Mouse (Mus musculus) heart, postnatal 25 days (tissue): ENCODE results near the gene Psap. TPM values are rescaled to one million over a fixed set of nuclear protein-coding genes. Genes with fewer than 3 reads are reported as not detected.

Source experiments
- DNase-seq: peaks from one replicate; pipeline ENCODE4 v3.0.0; 2022; ENCODE audit warnings: low spot score
- intact Hi-C: fragments of 180-260 bp; cut with DNase I; formaldehyde crosslinking; loops from one replicate; pipeline ENCODE4 v1.15.1; 2025
- total RNA-seq, 2 experiments: library from RNA; stranded (reverse); gene quantifications; 2 replicates each; pipeline ENCODE4 v1.2.3; 2021

Psap gene
- total RNA-seq, 2 experiments from 2014 or later, result 984 to 1,036 TPM

DNA sequence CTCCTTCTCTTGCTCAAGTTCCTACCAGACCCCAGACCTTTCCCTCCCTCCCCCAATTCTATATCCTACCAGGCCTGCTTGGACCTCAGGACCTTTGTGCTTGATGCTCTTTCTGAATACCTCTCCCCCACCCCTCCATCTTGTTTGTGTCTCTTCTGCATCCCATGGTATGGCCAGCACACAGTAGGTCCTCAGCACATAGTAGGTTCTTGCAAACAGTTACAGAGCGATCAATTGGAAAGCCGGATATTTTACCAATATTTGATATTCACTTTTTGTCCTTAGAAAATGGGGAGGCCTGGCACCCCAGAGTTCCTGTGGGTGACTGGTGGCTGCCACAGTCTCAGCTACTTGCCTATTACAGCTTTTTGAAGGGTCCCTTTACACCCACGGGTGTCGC is 57.6 kb downstream of the Psap start:
- no peak for DNase-seq
- intact Hi-C loops, result no loop called here

DNA sequence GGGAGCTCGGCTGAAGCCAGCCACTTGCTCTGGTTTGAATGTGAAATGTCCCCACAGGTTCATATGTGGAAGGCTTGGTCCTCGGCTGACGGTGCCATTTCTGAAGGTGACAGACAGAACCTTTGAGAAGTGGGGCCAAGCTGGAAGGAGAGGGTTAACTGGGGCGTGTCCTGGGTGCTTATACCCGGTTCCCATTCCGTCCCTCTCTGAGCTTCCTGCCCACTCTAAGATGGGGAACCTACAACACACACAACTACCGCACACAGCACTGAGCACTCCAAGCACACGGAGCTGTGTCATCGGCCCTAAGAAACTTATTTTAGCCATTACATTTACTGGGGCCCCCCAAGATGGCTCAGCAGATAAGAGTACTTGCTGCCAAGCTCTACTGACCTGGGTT is 64.1 kb downstream of the Psap start:
- intact Hi-C loops, result no loop called here
- DNase-seq, result no peak

DNA sequence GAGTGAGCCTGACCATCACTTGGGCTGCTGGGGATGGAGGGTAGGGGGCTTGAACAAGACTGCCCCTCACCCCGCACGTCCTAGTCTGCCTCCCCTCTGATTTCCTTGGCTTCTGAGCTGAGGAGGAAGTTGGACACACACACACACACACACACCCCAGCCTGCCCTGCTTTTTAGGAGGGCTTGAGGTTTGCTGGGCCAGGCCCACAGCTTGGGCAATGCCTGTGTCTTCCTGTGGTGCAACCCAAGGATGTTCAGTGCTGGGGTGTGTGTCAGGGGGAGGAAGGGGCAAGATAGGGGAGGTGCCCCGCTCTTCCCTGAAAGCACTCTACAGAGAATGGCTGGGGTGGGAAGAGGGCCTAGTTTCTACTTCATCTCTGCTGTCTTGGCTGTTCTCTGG is 66.7 kb downstream of the Psap start:
- DNase-seq, result no peak
- intact Hi-C loops, result no loop called here

DNA sequence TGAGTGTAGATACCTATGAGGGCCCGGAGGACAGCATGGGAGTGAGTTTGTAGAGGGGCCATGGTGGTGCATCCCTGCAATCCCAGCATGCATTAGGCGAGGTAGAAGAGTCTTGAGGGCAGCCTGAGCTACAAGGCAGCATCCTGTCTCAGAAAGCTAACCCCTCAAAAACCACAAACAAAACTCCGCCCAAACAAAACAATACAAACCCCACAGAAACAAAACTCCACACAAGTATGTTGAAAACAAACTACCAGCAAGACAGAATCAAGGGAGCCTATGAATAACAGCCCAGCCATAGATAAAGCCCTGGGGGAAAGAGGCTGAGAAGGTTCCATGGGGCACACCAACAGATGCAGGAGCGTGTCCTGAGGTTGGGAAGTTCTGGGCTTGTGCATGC is 68.6 kb downstream of the Psap start:
- intact Hi-C loops, result loop anchor here (2.0 to 5.0 kb wide), 2 partner anchors 29 to 61 kb away; no protein-coding TSS in a partner anchor
- DNase-seq, result no peak

DNA sequence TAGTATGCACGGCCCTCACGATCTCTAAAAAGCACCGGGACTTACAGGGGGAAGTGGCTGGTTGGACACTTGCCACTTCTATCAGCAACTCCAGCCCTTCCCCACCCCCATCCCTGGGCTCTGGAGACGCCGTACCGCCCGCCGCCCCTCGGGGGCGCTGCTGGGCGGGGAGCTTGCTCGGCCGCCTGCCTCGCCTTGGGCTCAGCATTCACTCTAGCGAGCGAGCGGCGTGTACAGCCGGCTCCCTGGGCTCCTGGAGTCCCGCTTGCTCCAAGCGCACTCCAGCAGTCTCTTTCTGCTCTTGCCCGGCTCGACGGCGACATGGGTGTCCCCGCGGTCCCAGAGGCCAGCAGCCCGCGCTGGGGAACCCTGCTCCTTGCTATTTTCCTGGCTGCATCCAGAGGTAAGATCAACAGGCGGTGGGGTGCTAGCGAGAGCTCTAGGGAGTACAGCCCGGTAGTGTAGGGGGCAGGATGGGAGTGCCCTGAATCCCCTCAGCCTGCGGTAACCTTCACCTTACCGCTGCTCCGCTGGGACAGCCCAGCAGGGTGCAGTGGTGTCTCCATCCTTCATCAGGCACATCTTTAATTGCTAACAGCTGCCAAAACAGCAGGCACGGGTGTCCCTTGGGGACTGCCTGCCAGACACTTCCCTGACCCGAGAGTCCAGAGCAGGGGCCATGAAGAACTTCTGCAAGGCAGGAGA is 69.4 kb downstream of the Psap start, which contains the start of gene Vsir:
Vsir (plus strand) TSS at position 151 of the 705 bp plus-strand sequence.
- DNase-seq, result peak; percentile 78
- intact Hi-C loops, result loop anchor here (2.0 to 5.0 kb wide), 2 partner anchors 28 to 60 kb away; no protein-coding TSS in a partner anchor

DNA sequence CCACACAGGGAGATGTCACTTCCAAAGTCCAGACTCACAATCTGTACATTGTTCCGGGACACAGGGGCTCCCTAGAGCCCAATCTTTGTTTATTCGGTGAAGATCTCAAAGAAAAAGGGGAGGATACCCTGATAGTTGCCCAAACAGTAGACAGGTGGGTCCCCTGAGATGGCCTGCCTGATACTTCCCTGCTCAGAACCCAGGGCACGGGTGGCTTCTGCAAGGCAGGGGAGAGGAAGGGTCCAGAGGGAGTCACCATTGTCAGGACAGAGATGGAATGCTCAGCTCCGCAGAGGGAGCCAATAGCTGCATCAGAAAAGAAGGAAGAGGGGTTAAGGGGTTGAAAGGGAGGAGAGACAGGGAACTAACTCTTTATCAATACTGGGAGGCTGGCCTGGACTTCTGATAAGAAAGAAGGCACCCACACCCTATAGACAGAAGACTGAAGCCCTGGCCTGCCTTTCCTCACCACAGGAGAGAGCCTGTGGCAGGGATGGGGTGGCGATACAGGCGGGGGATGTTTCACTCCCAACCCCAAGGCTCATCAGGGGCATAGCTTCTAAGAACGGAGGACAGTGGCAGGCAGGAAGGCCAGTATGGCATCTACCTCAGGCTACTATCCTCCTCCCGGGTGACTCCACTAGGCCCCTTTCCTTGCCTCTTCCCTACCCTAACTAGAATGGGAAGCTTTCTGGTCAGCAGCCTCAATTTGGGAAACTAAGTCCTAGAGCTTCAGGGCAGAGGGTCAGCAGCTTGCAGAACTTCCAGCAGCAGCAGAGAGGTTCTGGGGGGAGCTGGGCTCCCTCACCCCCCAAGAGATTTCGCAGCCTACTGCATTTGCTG is 70.6 kb downstream of the Psap start:
- intact Hi-C loops, result loop anchor here (2.0 to 5.0 kb wide), 2 partner anchors 27 to 59 kb away; no protein-coding TSS in a partner anchor
- DNase-seq, result no peak

DNA sequence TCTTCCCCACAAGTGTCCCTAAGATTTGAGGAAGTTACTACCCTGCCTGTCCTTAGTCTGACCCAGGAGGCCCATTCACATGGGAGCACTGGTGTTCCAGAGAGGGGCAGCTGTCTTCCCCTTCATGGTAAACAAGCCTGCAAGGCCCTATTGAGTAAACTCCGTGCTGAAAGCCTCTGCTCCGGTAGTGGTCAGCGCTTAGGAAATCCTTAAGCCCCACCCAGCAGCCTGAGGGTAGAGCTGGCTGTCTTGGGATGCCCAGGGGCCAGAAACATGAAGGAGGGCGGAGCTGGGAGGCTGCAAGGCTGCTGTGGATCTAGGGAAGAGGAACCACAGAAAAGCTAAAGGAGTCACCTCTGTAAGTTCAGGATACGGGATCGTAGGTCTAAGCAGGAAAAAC is 71.6 kb downstream of the Psap start:
- intact Hi-C loops, result loop anchor here (5.0 kb wide), 1 partner anchor 58 kb away; no protein-coding TSS in a partner anchor

DNA sequence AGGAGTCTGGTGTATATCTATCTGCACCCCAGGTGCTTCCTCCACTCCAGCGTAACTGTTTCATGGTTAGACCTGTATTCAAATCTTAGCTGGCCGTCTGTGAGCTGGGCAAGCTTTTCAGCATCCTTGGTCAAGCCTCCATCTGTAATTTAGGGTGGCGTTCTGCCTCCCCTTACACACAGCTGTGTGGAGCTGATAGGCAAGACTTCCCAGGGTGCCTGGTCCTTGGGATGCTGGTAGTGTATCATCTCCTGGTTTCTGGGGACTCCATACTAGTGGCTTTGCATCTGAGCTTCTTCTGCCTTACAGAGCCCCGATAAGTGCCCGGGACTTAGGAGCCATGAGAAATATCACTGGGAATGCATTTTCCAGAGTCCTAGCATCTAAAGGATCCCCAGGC is 72.2 kb downstream of the Psap start:
- intact Hi-C loops, result loop anchor here (5.0 kb wide), 1 partner anchor 58 kb away; no protein-coding TSS in a partner anchor
- no peak for DNase-seq

More for the DNA sequence above, 71.6 kb downstream of the Psap start:
- DNase-seq, result peak; percentile 70

DNA sequence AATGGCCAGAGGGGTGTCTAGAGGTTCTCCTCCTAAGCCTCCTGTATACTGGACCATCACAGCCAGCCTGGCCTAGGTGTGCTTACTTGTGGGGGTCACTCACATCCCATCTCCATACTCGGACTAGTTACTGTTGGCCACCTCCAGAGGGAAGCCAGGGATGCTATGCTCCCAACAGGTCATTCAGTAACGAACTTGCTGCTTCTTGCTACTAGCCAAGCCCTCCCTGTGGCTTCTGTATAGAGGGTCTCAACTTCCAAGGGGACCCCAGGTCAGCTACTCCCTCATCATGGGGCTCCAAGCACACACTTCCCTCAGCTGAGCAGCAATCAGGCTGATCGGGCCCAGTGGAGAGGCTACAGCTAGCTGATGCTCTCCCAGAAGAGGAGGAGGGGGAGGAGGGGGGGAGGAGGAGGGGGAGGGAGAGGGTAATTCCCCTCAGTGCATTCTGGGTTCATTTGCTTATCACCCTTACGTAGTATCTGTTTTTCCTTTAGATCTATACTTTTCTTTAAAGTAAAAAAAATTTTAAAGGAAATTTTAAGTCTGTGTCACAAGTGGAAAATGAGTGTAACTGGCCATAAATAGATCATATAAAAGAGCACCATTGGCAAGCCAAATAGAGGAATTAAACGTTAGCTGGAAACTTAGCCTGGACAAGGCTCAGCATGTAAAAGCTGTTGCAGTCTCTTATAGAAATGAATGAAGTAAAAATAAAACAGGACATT is 72.8 kb downstream of the Psap start:
- intact Hi-C loops, result no loop called here
- DNase-seq, result no peak

DNA sequence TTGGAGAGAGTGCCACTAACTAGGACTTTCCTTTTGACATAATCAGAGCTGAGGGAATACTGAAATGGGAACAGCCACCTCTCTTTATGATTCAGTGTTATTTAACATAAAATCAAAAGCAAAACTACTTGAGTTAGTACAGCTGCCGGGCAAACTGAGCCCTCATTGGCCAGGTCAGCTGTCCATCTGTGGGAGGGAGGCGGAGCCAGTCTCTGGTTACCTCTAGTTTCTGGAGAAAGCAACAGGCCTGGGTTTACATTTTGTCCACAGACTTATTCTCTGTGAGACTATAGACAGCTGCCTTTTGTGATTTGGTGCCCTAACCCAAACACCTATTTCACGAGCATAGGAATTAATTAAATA is 73.4 kb downstream of the Psap start:
- DNase-seq, result peak; percentile 78
- intact Hi-C loops, result no loop called here

DNA sequence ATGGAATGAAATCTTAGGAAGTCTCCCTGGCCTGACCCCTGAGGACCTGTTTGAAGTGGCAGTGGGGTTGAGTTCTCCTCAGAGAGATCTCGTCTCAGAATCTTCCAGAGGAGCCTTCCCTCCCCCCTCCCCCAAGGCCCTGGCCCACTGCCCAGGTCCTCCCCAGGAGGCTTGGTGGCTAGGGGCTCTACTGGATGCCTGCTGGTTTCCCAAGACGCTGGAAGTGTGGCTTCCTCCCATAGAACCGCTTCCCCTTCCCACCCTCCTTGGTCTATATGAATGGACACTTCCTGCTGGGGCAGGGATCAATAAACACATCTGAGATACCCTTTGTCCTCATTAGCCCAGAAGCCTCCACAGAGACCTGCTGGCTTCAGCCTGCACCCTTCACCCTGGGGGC is 73.8 kb downstream of the Psap start:
- intact Hi-C loops, result no loop called here
- no peak for DNase-seq

DNA sequence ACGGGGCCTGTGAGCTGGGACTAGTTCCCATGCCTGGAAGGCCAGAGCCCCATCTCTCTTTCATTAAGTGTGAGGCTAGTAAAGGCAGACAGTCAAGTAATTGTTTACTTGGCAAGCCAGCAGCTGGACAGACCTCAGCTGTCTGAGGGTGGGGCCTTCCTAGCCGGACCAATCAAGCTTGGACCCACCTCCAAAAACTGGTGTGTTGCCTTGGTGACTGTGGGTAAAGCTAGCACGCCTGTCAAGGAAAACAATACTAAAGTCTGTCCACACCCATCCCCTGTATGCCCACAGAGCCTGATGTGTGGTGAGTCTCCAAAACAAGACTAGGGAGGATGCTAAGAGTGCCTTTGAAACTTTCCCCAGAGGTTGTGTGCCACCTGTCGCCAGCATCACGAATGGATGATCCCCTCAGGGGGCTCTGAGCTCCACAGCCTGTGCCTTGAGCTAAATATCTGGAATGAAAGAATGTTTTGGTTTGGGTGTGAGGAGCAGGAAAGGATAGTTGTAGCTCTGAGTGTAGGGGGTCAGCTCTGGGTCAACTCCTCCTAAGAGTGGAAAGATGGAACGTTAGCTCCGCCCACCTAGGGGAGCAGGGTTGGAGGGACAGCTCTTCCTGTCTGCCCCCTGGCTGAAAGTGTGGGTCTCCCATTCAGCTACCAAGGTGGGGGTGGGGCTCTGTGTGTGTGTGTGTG is 74.5 kb downstream of the Psap start:
- DNase-seq, result peak; percentile 78
- intact Hi-C loops, result no loop called here

Other genes with a start within 250 kb of the Psap start
- 10 to 100 TPM; 14.8 to 16.1 TPM for gene Spock2, start 171.4 kb upstream of the Psap start, total RNA-seq
- under 1 TPM; 0.84 to 0.99 TPM for gene Chst3, start 58.4 kb upstream of the Psap start, total RNA-seq
- gene Vsir, start 69.2 kb downstream of the Psap start, total RNA-seq, result 10 to 100 TPM; 20.2 to 23.5 TPM
- gene Gm17455, start 122.1 kb downstream of the Psap start, total RNA-seq, result not detected